Mouse (Mus musculus): Measurements from ENCODE around the gene Fabp3. TPM values are rescaled to one million over a fixed set of nuclear protein-coding genes. Genes with fewer than 3 reads are reported as not detected.

Fabp3 gene
- polyA plus RNA-seq, 1 experiment from 2014 or later: 1.3 TPM

GRCm38 (mm10) chr4:130275016-130275822 lies 33.2 kb upstream of the Fabp3 start:
- no peak for ATAC-seq

DNA sequence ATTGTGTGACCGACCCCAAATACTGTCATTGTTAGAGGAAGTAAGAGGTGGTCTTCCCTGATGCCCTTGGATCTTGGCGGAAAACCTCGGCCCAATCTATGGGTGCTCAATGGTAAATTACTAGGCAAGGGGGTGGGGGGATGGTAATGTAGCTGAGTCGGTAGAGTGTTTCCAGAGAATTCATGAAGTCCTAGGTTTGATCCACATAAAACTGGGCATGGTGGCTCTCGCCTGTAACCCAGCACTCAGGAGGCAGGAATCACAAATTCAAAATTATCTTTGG lies 32.6 kb upstream of the Fabp3 start:
- Histone ChIP-seq H3K9ac (no peak overlapping the region), H3K27me3 (replicated peaks) (peaks cover 95% of the 10 kb centered on the region), H3K9me3 (replicated peaks) (no peaks in the 10 kb centered on the region), H3K36me3 (no peaks in the 10 kb centered on the region), H3K4me1 (peaks cover 15% of the 10 kb centered on the region), H3K4me2 (peak overlapping the region; percentile 61; the same call in 1 of the 2 replicates), H3K4me3 (no peak overlapping the region), H3K27ac (no peak overlapping the region)
- 38% methylated on average over 5 of the region's 5 CpGs for WGBS (ENCODE audit: insufficient replicate concordance)
- ATAC-seq: no peak

More at GRCm38 (mm10) chr4:130275016-130275822, 33.2 kb upstream of the Fabp3 start:
- Histone ChIP-seq H3K27me3 (replicated peaks) (peaks cover 93% of the 10 kb centered on the region), H3K36me3 (no peaks in the 10 kb centered on the region), H3K4me2 (peak overlapping the region; percentile 61), H3K9me3 (replicated peaks) (no peaks in the 10 kb centered on the region), H3K4me3 (peak overlapping the region; percentile 45), H3K9ac (0 out of 2 replicates have a peak overlapping the region, but pooled peaks have one; percentile 5), H3K27ac (no peak overlapping the region), H3K4me1 (peaks cover 20% of the 10 kb centered on the region)
- 3% methylated on average over 62 of the region's 62 CpGs for WGBS (ENCODE audit: insufficient replicate concordance)

DNA sequence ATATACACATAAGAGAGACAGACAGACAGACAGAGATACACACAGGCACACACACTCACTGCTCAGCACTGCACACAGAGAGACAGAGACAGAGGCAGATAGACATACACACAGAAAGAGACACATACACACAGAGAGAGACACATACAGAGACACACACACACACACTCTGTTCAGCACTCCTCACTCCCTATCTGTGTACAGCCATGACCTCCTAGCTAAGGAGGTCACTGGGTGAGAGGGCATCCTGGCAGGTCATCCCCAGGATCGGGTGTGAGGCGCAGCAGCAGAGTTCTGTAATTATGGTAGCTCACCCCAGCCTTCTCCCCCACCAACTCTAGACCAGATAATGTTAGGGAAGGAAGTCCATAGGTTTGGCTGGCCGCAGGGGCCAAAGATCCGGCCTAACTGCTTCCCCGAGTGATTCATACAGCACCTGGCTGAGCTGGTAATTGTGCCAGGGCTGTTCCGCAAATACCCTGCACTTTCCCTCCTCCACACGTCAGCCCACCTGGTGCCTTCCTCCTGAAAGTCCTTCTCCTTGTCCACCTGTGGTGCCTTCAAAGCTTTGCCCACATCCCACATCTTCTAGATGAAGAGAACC lies 31.7 kb upstream of the Fabp3 start:
- H3K36me3 ChIP-seq: no peaks in the 10 kb centered on the region
- peaks cover 94% of the 10 kb centered on the region for H3K27me3 ChIP-seq (replicated peaks)
- 30% methylated on average over 7 of the region's 7 CpGs for WGBS (ENCODE audit: insufficient replicate concordance)
- no peak overlapping the region for H3K4me3 ChIP-seq
- 0 out of 2 replicates have a peak, but pooled peaks have one; percentile 31 for ATAC-seq
- no peaks in the 10 kb centered on the region for H3K9me3 ChIP-seq (replicated peaks)
- peaks cover 14% of the 10 kb centered on the region for H3K4me1 ChIP-seq
- no peak overlapping the region for H3K9ac ChIP-seq
- H3K4me2 ChIP-seq: no peak overlapping the region
- H3K27ac ChIP-seq: no peak overlapping the region

DNA sequence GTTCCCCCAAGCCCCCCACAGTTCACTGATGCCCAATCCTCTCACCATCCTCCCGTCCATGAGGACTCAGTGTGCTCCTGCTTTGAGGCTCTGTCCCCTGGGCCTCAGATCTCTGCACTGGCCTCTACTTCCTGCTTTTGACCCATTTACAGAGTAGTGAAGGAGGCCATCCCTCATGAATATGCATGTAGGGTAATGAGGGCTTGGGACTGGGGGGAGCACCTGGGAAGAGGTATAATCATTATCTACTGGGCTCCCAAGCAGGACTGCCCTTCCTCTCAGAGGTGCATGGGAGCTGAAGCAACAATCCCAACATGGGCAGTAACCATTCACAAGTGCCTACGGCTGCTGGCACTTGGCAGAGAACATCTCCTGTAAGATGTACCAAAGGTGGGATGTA lies 29.3 kb upstream of the Fabp3 start, which contains the start of gene Serinc2:
Serinc2 (minus strand) TSS at position 101 of the 400 bp plus-strand sequence.
- H3K4me1 ChIP-seq: peaks cover 14% of the 10 kb centered on the region
- 50% methylated on average over 2 of the region's 2 CpGs for WGBS (ENCODE audit: insufficient replicate concordance)
- no peak within 1 kb of the TSS for H3K4me3 ChIP-seq
- no peak within 1 kb of the TSS for H3K9ac ChIP-seq
- no peak within 1 kb of the TSS for H3K4me2 ChIP-seq
- no peaks in the 10 kb centered on the region for H3K9me3 ChIP-seq (replicated peaks)
- no peak for ATAC-seq
- H3K27ac ChIP-seq: no peak within 1 kb of the TSS
- no peaks in the 10 kb centered on the region for H3K36me3 ChIP-seq
- peaks cover 92% of the 10 kb centered on the region for H3K27me3 ChIP-seq (replicated peaks)

DNA sequence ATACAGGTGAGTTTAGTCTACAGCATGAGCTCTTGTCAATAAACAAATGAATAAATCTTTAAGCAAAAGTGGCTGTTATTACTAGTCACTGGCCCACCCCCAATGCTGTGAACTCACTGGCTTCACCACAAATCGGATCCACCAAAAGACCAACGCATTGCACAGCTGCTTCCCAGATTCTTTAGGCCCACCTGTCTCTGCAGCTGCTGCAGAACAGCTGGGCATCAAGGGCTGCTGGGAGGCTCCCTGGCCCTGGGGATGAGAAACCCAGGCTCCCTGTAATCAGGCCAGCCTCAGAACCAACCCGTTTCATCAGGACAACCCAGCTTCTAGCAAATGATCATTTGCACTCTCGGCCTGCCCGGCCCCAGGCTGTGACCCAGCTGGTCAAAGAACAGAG lies 25.5 kb upstream of the Fabp3 start:
- Histone ChIP-seq H3K4me1 (no peaks in the 10 kb centered on the region), H3K9me3 (replicated peaks) (no peaks in the 10 kb centered on the region), H3K4me2 (no peak overlapping the region), H3K27me3 (replicated peaks) (peaks cover 84% of the 10 kb centered on the region), H3K4me3 (no peak overlapping the region), H3K9ac (no peak overlapping the region), H3K36me3 (no peaks in the 10 kb centered on the region), H3K27ac (no peak overlapping the region)
- no peak for ATAC-seq
- WGBS (ENCODE audit: insufficient replicate concordance): 66% methylated on average over 5 of the region's 5 CpGs

DNA sequence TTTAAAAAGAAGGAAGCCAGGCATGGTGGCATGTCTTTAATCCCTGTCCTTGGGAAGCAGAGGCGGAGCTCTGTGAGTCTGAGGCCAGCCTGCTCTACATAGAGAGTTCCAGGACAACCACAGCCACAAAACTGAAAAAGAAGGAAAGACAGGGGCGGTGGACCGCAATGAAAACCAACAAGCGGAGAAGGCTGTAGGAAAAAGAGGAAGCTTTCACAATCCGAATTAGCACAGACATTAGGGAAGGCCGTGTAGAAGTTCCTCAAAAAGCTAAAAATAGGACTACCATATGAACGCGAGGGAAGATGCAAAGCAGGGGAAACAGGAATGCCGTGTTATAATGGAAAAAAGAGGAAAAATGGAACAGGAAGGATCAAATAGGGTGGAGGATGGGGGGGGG lies 24.6 kb upstream of the Fabp3 start:
- peaks cover 81% of the 10 kb centered on the region for H3K27me3 ChIP-seq (replicated peaks)
- H3K4me3 ChIP-seq: no peak overlapping the region
- no peaks in the 10 kb centered on the region for H3K4me1 ChIP-seq
- WGBS (ENCODE audit: insufficient replicate concordance): 20% methylated on average over 9 of the region's 9 CpGs
- H3K36me3 ChIP-seq: no peaks in the 10 kb centered on the region
- no peak for ATAC-seq
- no peak overlapping the region for H3K9ac ChIP-seq
- no peak overlapping the region for H3K4me2 ChIP-seq
- H3K27ac ChIP-seq: no peak overlapping the region
- H3K9me3 ChIP-seq (replicated peaks): no peaks in the 10 kb centered on the region

GRCm38 (mm10) chr4:130286531-130286930 lies 21.9 kb upstream of the Fabp3 start:
- Histone ChIP-seq H3K4me2 (no peak overlapping the region), H3K4me3 (no peak overlapping the region), H3K9ac (no peak overlapping the region), H3K9me3 (replicated peaks) (no peaks in the 10 kb centered on the region), H3K36me3 (no peaks in the 10 kb centered on the region), H3K27me3 (replicated peaks) (peaks cover 74% of the 10 kb centered on the region), H3K27ac (no peak overlapping the region), H3K4me1 (no peaks in the 10 kb centered on the region)
- WGBS (ENCODE audit: insufficient replicate concordance): 35% methylated on average over 3 of the region's 3 CpGs
- no peak for ATAC-seq

DNA sequence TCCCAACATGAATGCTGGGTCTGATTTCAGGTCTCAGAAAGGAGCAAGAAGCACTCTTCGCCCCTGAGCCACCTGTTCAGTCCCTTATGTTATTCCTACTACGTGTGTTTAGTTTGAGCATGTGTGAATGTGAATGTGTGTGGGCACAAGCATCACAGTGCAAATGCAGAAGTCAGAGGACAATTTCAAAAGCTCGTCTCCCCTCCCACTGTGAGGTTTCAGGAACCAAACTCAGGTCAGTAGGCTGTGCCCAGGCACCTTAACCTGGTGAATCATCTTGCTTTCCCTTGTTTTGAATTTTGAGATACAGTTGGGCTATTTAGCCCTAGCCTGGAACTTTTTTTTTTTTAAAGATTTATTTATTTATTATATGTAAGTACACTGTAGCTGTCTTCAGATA lies 18.6 kb upstream of the Fabp3 start:
- no peak overlapping the region for H3K9ac ChIP-seq
- no peak overlapping the region for H3K4me2 ChIP-seq
- H3K27ac ChIP-seq: no peak overlapping the region
- H3K36me3 ChIP-seq: no peaks in the 10 kb centered on the region
- WGBS (ENCODE audit: insufficient replicate concordance): 52% methylated on average over 3 of the region's 3 CpGs
- ATAC-seq: no peak
- peaks cover 48% of the 10 kb centered on the region for H3K27me3 ChIP-seq (replicated peaks)
- no peak overlapping the region for H3K4me3 ChIP-seq
- H3K4me1 ChIP-seq: peaks cover 18% of the 10 kb centered on the region
- no peaks in the 10 kb centered on the region for H3K9me3 ChIP-seq (replicated peaks)

DNA sequence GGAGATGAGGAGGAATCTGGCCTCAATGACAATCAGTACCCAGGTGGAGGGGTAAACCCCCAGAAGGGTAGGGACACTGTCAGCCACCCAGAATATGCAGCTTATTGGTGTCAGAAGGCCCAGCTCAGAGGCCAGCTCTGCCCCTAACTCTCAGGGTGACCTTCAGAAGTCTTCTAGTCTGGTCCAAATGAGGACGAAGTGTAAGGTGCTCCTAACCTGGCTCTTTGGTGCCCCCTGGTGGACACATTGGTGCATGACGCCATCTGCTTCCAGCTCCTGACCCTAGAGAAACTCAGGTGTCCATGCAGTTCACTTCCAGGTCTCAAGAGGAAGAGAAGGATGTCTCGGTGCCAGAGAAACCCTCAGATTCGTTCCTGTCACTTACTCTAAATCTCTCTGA lies 16.1 kb upstream of the Fabp3 start:
- Histone ChIP-seq H3K4me2 (no peak overlapping the region), H3K4me1 (peaks cover 42% of the 10 kb centered on the region), H3K9ac (no peak overlapping the region), H3K9me3 (replicated peaks) (no peaks in the 10 kb centered on the region), H3K4me3 (no peak overlapping the region), H3K27me3 (replicated peaks) (peaks cover 30% of the 10 kb centered on the region), H3K36me3 (no peaks in the 10 kb centered on the region), H3K27ac (0 out of 2 replicates have a peak overlapping the region, but pooled peaks have one; percentile 11)
- no peak for ATAC-seq
- 3% methylated on average over 4 of the region's 4 CpGs for WGBS (ENCODE audit: insufficient replicate concordance)

- Histone ChIP-seq H3K4me3 (0 out of 2 replicates have a peak overlapping the region, but pooled peaks have one; percentile 40), H3K36me3 (no peaks in the 10 kb centered on the region), H3K27ac (peak overlapping the region; percentile 99), H3K9me3 (replicated peaks) (no peaks in the 10 kb centered on the region), H3K4me1 (peaks cover 64% of the 10 kb centered on the region), H3K9ac (peak overlapping the region; percentile 50), H3K4me2 (peak overlapping the region; percentile 69), H3K27me3 (replicated peaks) (peaks cover 15% of the 10 kb centered on the region)
- WGBS (ENCODE audit: insufficient replicate concordance): 43% methylated on average over 8 of the region's 8 CpGs
- ATAC-seq: peak; percentile 44
These were observed 13.9 kb upstream of the Fabp3 start for GRCm38 (mm10) chr4:130294513-130294912.

DNA sequence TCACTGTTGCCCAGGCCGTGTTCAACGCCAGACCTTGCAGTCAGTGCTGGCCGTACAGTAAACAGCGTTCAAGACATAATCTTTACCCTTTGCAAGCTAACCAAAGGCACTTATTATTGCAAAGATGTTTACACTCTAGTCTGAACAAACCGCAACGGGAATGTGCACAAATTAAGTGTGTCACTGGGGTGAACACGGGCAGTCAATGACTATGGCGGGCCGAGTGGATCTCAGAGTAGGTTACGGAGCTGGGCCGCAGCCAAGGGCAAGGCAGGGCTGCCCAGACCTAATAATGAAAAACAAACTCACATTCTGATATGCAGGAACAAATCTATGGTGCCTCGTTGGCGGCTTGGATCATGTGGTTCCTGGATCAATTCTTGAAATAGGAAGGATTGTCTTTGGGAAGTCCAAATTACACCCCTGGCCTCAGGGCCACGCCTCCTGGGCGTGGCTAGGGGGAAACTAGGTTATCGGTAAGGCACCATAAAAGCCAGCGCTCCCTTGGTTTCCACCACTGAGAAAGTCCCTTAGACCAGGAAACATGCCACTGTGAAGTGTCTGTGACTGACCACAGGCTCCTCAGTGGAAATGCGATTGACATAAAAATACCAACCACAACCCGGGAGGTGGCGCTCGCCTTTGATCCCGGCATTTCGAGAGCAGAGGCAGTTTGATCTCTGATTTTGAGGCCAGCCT lies 13.2 kb upstream of the Fabp3 start:
- Histone ChIP-seq H3K9me3 (replicated peaks) (no peaks in the 10 kb centered on the region), H3K27ac (peak overlapping the region; percentile 99), H3K4me2 (peak overlapping the region; percentile 69), H3K9ac (peak overlapping the region; percentile 69), H3K36me3 (no peaks in the 10 kb centered on the region), H3K4me1 (peaks cover 67% of the 10 kb centered on the region), H3K4me3 (peak overlapping the region; percentile 40), H3K27me3 (replicated peaks) (peaks cover 18% of the 10 kb centered on the region)
- ATAC-seq: peak; percentile 31; the same call in 1 of the 2 replicates
- 39% methylated on average over 23 of the region's 23 CpGs for WGBS (ENCODE audit: insufficient replicate concordance)

All from liver, embryonic 12.5 days (tissue).